Mouse (Mus musculus) heart, embryonic 12.5 days (tissue): ENCODE data around the gene Ckap5. TPM values are rescaled to one million over a fixed set of nuclear protein-coding genes. Genes with fewer than 3 reads are reported as not detected.

ENCODE experiments used
- ATAC-seq: fragments of 200-750 bp; cut with Nextera tagmentation; 2 replicates; pipeline ENCODE4 v1.8.0; 2017; ENCODE audit warnings: moderate TSS enrichment, moderate library complexity; ENCODE audit not compliant: insufficient number of reproducible peaks, low FRiP score
- H3K27ac ChIP-seq: fragments of 300-500 bp; sonication (generic); 2 replicates; pipeline ENCODE4 v1.5.1; 2016; ENCODE audit warnings: mild to moderate bottlenecking, moderate library complexity; ENCODE audit not compliant: poor library complexity, severe bottlenecking
- H3K27me3 ChIP-seq: fragments of 300-500 bp; sonication (generic); replicated peaks from 2 replicates; pipeline ENCODE4 v1.6.1; 2016; ENCODE audit warnings: mild to moderate bottlenecking, moderate library complexity
- H3K36me3 ChIP-seq: fragments of 300-500 bp; sonication (generic); 2 replicates; pipeline ENCODE4 v1.6.1; 2016; ENCODE audit warnings: mild to moderate bottlenecking, moderate library complexity
- H3K4me1 ChIP-seq: fragments of 300-500 bp; sonication (generic); replicated peaks from 2 replicates; pipeline ENCODE4 v1.6.1; 2016; ENCODE audit warnings: mild to moderate bottlenecking
- H3K4me2 ChIP-seq: fragments of 300-500 bp; sonication (generic); 2 replicates; pipeline ENCODE4 v1.6.1; 2016; ENCODE audit warnings: mild to moderate bottlenecking, moderate library complexity
- H3K4me3 ChIP-seq: fragments of 300-500 bp; sonication (generic); 2 replicates; pipeline ENCODE4 v1.5.1; 2016; ENCODE audit warnings: mild to moderate bottlenecking
- H3K9ac ChIP-seq: fragments of 300-500 bp; sonication (generic); 2 replicates; pipeline ENCODE4 v1.6.1; 2016; ENCODE audit warnings: mild to moderate bottlenecking, moderate library complexity
- H3K9me3 ChIP-seq: fragments of 300-500 bp; sonication (generic); replicated peaks from 2 replicates; pipeline ENCODE4 v1.6.1; 2016; ENCODE audit warnings: mild to moderate bottlenecking, moderate library complexity
- WGBS: fragments of 180-500 bp; shearing (Covaris S2); methylation state at CpG from one replicate; pipeline ENCODE4 v1.1.7; 2016; 5-methylcytosine and 5-hydroxymethylcytosine counted together
- polyA plus RNA-seq: library from polyadenylated mRNA; unstranded; fragments of >200 nt; fragmentation: Nextera tagmentation; extraction: Ambion mirVana; gene quantifications from 2 replicates; pipeline ENCODE4 v1.2.1, GENCODE M21; 2016

Ckap5 gene
- polyA plus RNA-seq, 1 experiment from 2014 or later, result 77.1 TPM

DNA sequence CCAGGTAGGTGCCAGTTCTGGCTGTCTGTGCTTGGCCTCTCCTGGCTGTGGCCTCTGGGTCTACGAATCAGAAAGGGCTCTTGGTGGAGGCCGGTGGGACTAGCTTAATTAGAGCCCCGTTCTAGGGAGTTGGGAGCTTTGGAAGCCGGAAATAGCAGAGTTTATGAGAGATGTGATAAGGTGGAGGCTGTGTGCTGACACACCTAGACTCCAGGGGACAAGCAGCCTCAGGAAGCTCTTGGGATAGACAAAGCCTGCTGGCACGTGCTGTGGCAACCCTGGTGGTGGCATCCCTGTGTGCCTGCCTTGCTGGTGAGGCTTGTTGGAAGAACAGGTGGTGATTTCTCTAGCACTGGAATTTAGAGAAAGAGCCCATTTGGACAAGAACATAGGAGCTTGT is 128.8 kb downstream of the Ckap5 start:
- H3K9ac ChIP-seq, result 0 out of 2 replicates have a peak overlapping the region, but pooled peaks have one; percentile 26
- peaks cover 64% of the 10 kb centered on the region for H3K4me1 ChIP-seq
- no peak for ATAC-seq
- H3K9me3 ChIP-seq, result no peaks in the 10 kb centered on the region
- H3K27me3 ChIP-seq, result no peaks in the 10 kb centered on the region
- no peak overlapping the region for H3K4me3 ChIP-seq
- 38% methylated on average over 5 of the region's 5 CpGs for WGBS
- H3K4me2 ChIP-seq, result no peak overlapping the region
- H3K36me3 ChIP-seq, result peaks cover 72% of the 10 kb centered on the region
- H3K27ac ChIP-seq, result peak overlapping the region; percentile 88

DNA sequence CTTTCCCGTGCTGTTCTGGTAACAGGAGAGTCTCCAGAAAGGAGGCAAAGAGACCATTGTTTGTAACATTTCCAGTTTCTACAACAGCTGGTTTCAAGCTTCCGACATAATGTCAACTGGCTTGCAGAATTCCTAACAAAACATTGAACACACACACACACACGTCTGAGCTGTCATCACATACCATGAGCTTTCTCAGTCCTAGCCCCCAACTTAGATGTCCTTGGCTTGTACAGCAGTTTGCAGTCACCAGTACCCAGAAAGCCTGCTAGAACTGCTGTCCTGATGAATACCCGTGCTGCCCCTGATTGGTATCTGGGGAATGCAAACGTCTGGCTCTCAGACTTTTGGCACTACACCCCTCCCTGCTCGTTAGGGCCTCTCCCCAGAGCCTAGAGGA is 129.3 kb downstream of the Ckap5 start:
- WGBS, result 28% methylated on average over 6 of the region's 6 CpGs

DNA sequence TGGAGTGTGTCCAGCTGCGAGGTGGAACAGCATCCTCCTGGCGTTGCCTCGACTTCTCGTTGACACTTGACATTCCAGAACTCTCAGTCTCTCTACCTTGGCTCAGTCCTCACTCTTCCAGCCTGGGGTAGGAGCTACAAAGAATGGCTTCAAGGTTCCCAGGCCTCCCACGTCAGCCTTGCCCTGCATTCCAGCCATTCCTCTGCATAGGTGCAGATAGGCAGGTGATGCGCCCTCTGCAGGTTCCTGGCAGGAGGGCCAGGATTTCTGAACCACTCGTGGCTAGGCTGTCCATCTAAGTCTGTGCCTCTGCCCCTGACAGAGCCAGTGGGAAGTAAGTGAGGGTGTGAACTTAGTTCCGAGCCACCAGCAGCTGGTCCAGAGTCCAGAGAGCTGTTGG is 130.2 kb downstream of the Ckap5 start:
- Histone ChIP-seq H3K27ac (peak overlapping the region; percentile 20; the same call in 1 of the 2 replicates), H3K4me1 (peaks cover 54% of the 10 kb centered on the region)
- WGBS, result 52% methylated on average over 8 of the region's 8 CpGs

More for the DNA sequence above, 129.3 kb downstream of the Ckap5 start:
- peak overlapping the region; percentile 26; the same call in 1 of the 2 replicates for H3K4me2 ChIP-seq
- H3K9ac ChIP-seq, result peak overlapping the region; percentile 21; the same call in 1 of the 2 replicates
- H3K4me3 ChIP-seq, result no peak overlapping the region
- peak overlapping the region; percentile 88 for H3K27ac ChIP-seq
- no peaks in the 10 kb centered on the region for H3K27me3 ChIP-seq
- no peaks in the 10 kb centered on the region for H3K9me3 ChIP-seq
- peaks cover 62% of the 10 kb centered on the region for H3K4me1 ChIP-seq
- H3K36me3 ChIP-seq, result peaks cover 74% of the 10 kb centered on the region
- peak; percentile 44; the same call in 1 of the 2 replicates for ATAC-seq

DNA sequence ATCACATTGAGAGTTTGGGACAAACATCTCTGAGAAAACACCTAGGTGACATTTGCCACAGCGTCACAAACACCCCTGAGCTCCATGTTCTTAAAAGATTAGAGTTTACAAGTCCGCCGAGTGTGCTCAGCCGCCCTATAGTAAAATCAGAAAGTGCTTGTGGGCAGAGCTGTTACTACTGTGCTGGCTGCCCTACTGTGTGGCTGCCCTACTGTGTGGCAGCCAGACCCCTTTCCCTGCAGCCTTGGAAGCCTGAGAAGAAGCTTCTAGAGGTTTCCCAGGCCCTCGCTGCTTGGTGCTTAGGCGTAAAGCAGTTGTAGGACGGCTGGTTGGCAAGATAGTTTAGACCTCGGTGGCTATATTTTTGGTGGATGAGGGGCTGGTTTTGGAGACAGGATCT is 133.1 kb downstream of the Ckap5 start:
- H3K4me2 ChIP-seq, result no peak overlapping the region
- no peak overlapping the region for H3K4me3 ChIP-seq
- H3K4me1 ChIP-seq, result peaks cover 26% of the 10 kb centered on the region
- no peaks in the 10 kb centered on the region for H3K9me3 ChIP-seq
- H3K27ac ChIP-seq, result no peak overlapping the region
- no peak overlapping the region for H3K9ac ChIP-seq
- 94% methylated on average over 8 of the region's 8 CpGs for WGBS
- peaks cover 96% of the 10 kb centered on the region for H3K36me3 ChIP-seq
- no peaks in the 10 kb centered on the region for H3K27me3 ChIP-seq
- ATAC-seq, result no peak

More for the DNA sequence above, 130.2 kb downstream of the Ckap5 start:
- H3K4me3 ChIP-seq, result no peak overlapping the region
- no peak for ATAC-seq
- H3K9ac ChIP-seq, result peak overlapping the region; percentile 32
- H3K27me3 ChIP-seq, result no peaks in the 10 kb centered on the region
- H3K4me2 ChIP-seq, result no peak overlapping the region
- peaks cover 84% of the 10 kb centered on the region for H3K36me3 ChIP-seq
- no peaks in the 10 kb centered on the region for H3K9me3 ChIP-seq

DNA sequence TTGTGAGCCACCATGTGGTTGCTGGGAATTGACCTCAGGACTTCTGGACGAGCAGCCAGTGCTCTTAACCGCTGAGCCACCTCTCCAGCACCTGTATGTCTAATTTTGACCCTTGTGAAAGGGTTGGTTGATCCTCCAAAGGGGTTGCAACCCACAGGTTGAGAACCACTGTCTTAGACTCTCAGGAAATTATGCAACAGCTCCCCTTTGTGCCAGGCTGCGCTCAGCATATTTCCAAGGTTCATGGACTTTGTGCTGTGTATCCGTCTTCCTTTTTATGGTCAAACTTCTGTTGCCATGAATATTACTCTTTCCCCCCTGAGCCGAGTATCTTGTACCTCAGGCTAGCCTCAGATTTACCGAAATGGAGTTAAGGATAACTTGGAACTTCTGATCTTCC is 134.4 kb downstream of the Ckap5 start:
- Histone ChIP-seq H3K27me3 (no peaks in the 10 kb centered on the region), H3K36me3 (peaks cover 92% of the 10 kb centered on the region), H3K9ac (no peak overlapping the region), H3K9me3 (no peaks in the 10 kb centered on the region), H3K4me1 (peaks cover 13% of the 10 kb centered on the region), H3K4me2 (no peak overlapping the region), H3K4me3 (no peak overlapping the region), H3K27ac (no peak overlapping the region)
- WGBS, result 90% methylated on average over 6 of the region's 6 CpGs
- no peak for ATAC-seq

DNA sequence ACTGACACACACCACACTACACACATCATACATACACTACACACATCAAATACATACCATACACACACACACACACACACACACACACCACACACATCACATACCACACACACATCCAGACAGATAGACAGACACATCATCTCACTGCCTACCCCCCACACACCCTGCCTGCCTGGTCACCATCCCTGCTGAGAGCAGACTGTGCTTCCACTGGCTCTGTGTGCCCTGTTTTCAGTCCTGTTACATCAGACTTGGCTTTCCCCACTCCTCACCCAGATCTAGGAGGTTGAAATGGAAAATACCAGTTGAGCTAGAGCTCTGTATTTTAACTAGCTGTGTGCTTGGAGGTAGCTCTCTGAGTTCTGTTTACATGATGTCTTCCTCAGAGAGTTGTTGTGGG is 138.2 kb downstream of the Ckap5 start:
- Histone ChIP-seq H3K4me1 (peaks cover 4% of the 10 kb centered on the region; the same call in 1 of the 2 replicates), H3K36me3 (peaks cover 91% of the 10 kb centered on the region), H3K27ac (no peak overlapping the region), H3K27me3 (no peaks in the 10 kb centered on the region), H3K9ac (no peak overlapping the region), H3K4me2 (no peak overlapping the region), H3K9me3 (no peaks in the 10 kb centered on the region), H3K4me3 (no peak overlapping the region)
- no peak for ATAC-seq

DNA sequence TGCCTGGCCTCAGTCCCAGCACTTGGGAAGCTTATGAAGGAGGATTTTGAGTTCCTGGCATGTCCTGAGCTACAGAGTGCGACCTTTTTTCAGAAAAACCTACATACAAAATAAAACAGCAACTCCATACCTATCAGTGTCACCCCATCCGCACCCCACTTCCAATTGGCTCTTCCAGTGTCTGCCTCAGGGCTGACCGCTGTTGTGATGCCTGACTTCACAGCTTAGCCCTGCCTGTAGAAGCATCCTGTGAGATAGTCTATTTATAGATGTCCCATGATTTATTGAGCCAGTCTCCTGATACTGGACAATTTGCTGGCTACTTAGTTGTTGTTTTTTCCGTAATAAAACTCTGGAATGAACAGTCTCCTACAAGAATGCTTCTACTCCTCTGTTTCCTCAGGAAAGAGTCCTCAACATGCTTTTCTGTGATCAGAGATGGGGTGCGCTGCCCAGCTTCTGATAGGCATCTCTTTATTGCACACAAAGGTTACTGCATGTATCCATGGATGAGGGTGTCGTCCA is 139.9 kb downstream of the Ckap5 start:
- no peaks in the 10 kb centered on the region for H3K9me3 ChIP-seq
- 83% methylated on average over 6 of the region's 6 CpGs for WGBS
- no peaks in the 10 kb centered on the region for H3K27me3 ChIP-seq
- H3K9ac ChIP-seq, result no peak overlapping the region
- H3K4me3 ChIP-seq, result no peak overlapping the region
- no peak overlapping the region for H3K27ac ChIP-seq
- no peak for ATAC-seq
- H3K4me2 ChIP-seq, result no peak overlapping the region
- peaks cover 93% of the 10 kb centered on the region for H3K36me3 ChIP-seq
- H3K4me1 ChIP-seq, result peaks cover 4% of the 10 kb centered on the region; the same call in 1 of the 2 replicates

DNA sequence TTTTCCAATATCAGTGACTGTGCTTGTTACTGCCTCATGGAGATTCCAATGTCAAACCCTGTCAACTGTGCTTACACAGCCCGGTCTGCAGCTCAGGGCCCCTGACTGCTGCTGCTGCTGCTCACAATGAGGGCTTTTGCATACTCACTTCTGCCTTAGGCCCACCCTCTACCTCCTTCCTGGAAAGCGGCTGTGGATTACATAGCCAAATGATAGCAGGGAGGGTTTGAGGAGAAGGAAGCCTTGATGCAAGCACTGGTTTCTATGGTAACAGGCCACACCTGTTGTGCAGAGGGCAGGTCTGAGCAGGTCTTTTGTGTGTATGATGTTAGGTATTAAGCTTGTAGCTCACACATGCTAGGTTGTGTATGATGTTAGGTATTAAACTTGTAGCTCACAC is 141.2 kb downstream of the Ckap5 start:
- Histone ChIP-seq H3K4me2 (no peak overlapping the region), H3K9me3 (no peaks in the 10 kb centered on the region), H3K4me1 (peaks cover 4% of the 10 kb centered on the region; the same call in 1 of the 2 replicates), H3K36me3 (peaks cover 94% of the 10 kb centered on the region), H3K27ac (no peak overlapping the region), H3K27me3 (no peaks in the 10 kb centered on the region), H3K4me3 (no peak overlapping the region), H3K9ac (no peak overlapping the region)
- WGBS, result 59% methylated on average over 2 of the region's 2 CpGs
- no peak for ATAC-seq

DNA sequence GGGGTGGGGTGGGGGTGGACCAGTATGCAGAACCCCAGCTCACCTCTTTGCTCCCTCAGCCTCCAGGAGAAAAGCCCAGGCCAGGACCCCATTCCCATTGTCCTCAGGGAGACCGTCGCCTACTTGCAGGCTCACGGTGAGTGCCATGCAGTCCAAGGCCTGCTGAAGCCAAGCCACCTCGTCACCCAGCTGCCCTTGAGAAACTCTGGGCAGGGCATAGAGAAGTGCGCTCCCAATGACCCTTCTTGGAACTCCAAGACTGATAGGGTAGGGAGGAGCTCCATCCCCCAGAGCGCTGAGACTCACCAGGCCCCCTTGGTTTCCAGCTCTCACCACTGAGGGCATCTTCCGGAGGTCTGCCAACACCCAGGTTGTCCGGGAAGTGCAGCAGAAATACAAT is 142.8 kb downstream of the Ckap5 start:
- no peaks in the 10 kb centered on the region for H3K27me3 ChIP-seq
- H3K27ac ChIP-seq, result no peak overlapping the region
- WGBS, result 87% methylated on average over 8 of the region's 8 CpGs
- H3K9me3 ChIP-seq, result no peaks in the 10 kb centered on the region
- no peak for ATAC-seq
- no peak overlapping the region for H3K4me3 ChIP-seq
- H3K36me3 ChIP-seq, result peaks cover 91% of the 10 kb centered on the region
- peaks cover 4% of the 10 kb centered on the region; the same call in 1 of the 2 replicates for H3K4me1 ChIP-seq
- H3K9ac ChIP-seq, result no peak overlapping the region
- no peak overlapping the region for H3K4me2 ChIP-seq

DNA sequence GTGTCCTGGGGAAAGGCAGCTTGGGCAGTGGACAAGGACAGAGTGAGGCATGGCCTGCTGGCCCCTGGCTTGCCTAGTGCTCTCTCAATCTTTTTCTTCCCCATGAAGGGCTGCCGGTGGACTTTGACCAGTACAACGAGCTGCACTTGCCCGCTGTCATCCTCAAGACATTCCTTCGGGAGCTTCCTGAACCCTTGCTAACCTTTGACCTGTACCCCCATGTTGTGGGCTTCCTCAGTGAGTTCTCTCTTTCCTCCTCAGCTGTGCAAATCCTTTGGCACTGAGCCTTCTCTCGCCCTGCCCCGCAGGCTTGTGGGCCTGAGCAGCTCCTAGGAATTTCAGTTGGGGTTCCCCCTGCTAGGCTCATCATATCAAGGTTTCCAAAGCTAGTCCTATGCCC is 143.5 kb downstream of the Ckap5 start:
- Histone ChIP-seq H3K9ac (no peak overlapping the region), H3K4me1 (peaks cover 4% of the 10 kb centered on the region; the same call in 1 of the 2 replicates), H3K27me3 (no peaks in the 10 kb centered on the region), H3K27ac (no peak overlapping the region), H3K9me3 (no peaks in the 10 kb centered on the region), H3K4me2 (no peak overlapping the region), H3K36me3 (peaks cover 92% of the 10 kb centered on the region), H3K4me3 (no peak overlapping the region)
- no peak for ATAC-seq
- 83% methylated on average over 6 of the region's 6 CpGs for WGBS
